Mouse (Mus musculus) hindbrain, embryonic 10.5 days (tissue): ENCODE results near the gene Pex26. TPM values are rescaled to one million over a fixed set of nuclear protein-coding genes. Genes with fewer than 3 reads are reported as not detected.

Source experiments
- DNase-seq: peaks from one replicate; pipeline ENCODE4 v3.0.0-alpha.2; 2017; ENCODE audit warnings: low spot score
- H3K27ac ChIP-seq: fragments of 300-500 bp; sonication (generic); 2 replicates; pipeline ENCODE4 v1.5.1; 2016; ENCODE audit warnings: mild to moderate bottlenecking, moderate library complexity
- H3K27me3 ChIP-seq: fragments of 300-500 bp; sonication (generic); 2 replicates; pipeline ENCODE4 v1.6.1; 2016; ENCODE audit warnings: mild to moderate bottlenecking; ENCODE audit not compliant: poor library complexity, insufficient read depth, severe bottlenecking
- H3K36me3 ChIP-seq: fragments of 300-500 bp; sonication (generic); 2 replicates; pipeline ENCODE4 v1.6.1; 2016; ENCODE audit warnings: mild to moderate bottlenecking, moderate library complexity
- H3K4me1 ChIP-seq: fragments of 300-500 bp; sonication (generic); replicated peaks from 2 replicates; pipeline ENCODE4 v1.6.1; 2016; ENCODE audit warnings: mild to moderate bottlenecking
- H3K4me3 ChIP-seq: fragments of 300-500 bp; sonication (generic); 2 replicates; pipeline ENCODE4 v1.5.1; 2016; ENCODE audit warnings: mild to moderate bottlenecking, moderate library complexity
- H3K9me3 ChIP-seq: fragments of 300-500 bp; sonication (generic); 2 replicates; pipeline ENCODE4 v1.6.1; 2016; ENCODE audit warnings: mild to moderate bottlenecking, moderate library complexity
- WGBS: fragments of 180-500 bp; shearing (Covaris S2); methylation state at CpG from one replicate; pipeline ENCODE4 v1.1.7; 2016; 5-methylcytosine and 5-hydroxymethylcytosine counted together
- polyA plus RNA-seq: library from polyadenylated mRNA; unstranded; fragments of >200 nt; fragmentation: Nextera tagmentation; extraction: Ambion mirVana; gene quantifications from 2 replicates; pipeline ENCODE4 v1.2.1, GENCODE M21; 2016

Pex26 gene
- polyA plus RNA-seq, 1 experiment from 2014 or later, result 10.1 TPM

- 72% methylated on average over 9 of the region's 9 CpGs for WGBS
- Histone ChIP-seq H3K9me3 (no peaks in the 10 kb centered on the region), H3K27ac (no peak overlapping the region), H3K27me3 (no peaks in the 10 kb centered on the region), H3K36me3 (peaks cover 28% of the 10 kb centered on the region), H3K4me3 (no peak overlapping the region), H3K4me1 (peaks cover 16% of the 10 kb centered on the region)
- DNase-seq, result no peak
Observed at GRCm38 (mm10) chr6:121197807-121198365, 14.4 kb downstream of the Pex26 start.

- Histone ChIP-seq H3K4me3 (no peak overlapping the region), H3K4me1 (0 out of 2 replicates have a peak, but pooled peaks cover under 1% of the 10 kb centered on the region), H3K27me3 (no peaks in the 10 kb centered on the region), H3K36me3 (peaks cover 7% of the 10 kb centered on the region; the same call in 1 of the 2 replicates), H3K27ac (no peak overlapping the region), H3K9me3 (no peaks in the 10 kb centered on the region)
- DNase-seq, result no peak
- whole genome bisulfite sequencing, result 85% methylated on average over 4 of the region's 4 CpGs
Observed at GRCm38 (mm10) chr6:121200458-121200857, 17.0 kb downstream of the Pex26 start.

- Histone ChIP-seq H3K4me3 (no peak overlapping the region), H3K9me3 (no peaks in the 10 kb centered on the region), H3K36me3 (peaks cover 1% of the 10 kb centered on the region; the same call in 1 of the 2 replicates), H3K27ac (no peak overlapping the region), H3K27me3 (no peaks in the 10 kb centered on the region), H3K4me1 (no peaks in the 10 kb centered on the region)
- DNase-seq, result no peak
- 78% methylated on average over 5 of the region's 5 CpGs for WGBS
Observed at GRCm38 (mm10) chr6:121202026-121202425, 18.6 kb downstream of the Pex26 start.

GRCm38 (mm10) chr6:121206481-121206880 lies 23.0 kb downstream of the Pex26 start:
- whole genome bisulfite sequencing, result 91% methylated on average over 5 of the region's 5 CpGs

GRCm38 (mm10) chr6:121209584-121209983 lies 26.1 kb downstream of the Pex26 start:
- no peaks in the 10 kb centered on the region for H3K9me3 ChIP-seq
- DNase-seq, result no peak
- H3K27me3 ChIP-seq, result peaks cover 38% of the 10 kb centered on the region
- H3K36me3 ChIP-seq, result no peaks in the 10 kb centered on the region
- peaks cover 19% of the 10 kb centered on the region for H3K4me1 ChIP-seq
- no peak overlapping the region for H3K4me3 ChIP-seq
- WGBS, result 86% methylated on average over 2 of the region's 2 CpGs
- no peak overlapping the region for H3K27ac ChIP-seq

More at GRCm38 (mm10) chr6:121206481-121206880, 23.0 kb downstream of the Pex26 start:
- Histone ChIP-seq H3K4me3 (no peak overlapping the region), H3K27me3 (peaks cover 25% of the 10 kb centered on the region), H3K4me1 (peaks cover 14% of the 10 kb centered on the region), H3K36me3 (no peaks in the 10 kb centered on the region), H3K27ac (no peak overlapping the region), H3K9me3 (no peaks in the 10 kb centered on the region)
- no peak for DNase-seq

GRCm38 (mm10) chr6:121210149-121210925 lies 26.9 kb downstream of the Pex26 start, which contains the start of gene Tuba8:
TSS of gene Tuba8 (plus strand) at chr6:121210696.
- no peaks in the 10 kb centered on the region for H3K36me3 ChIP-seq
- 5% methylated on average over 30 of the region's 30 CpGs for WGBS

GRCm38 (mm10) chr6:121210926-121211289 lies 27.4 kb downstream of the Pex26 start:
- Histone ChIP-seq H3K4me3 (peak overlapping the region; percentile 63), H3K9me3 (no peaks in the 10 kb centered on the region), H3K27ac (peak overlapping the region; percentile 45; the same call in 1 of the 2 replicates), H3K36me3 (no peaks in the 10 kb centered on the region), H3K4me1 (peaks cover 19% of the 10 kb centered on the region), H3K27me3 (peaks cover 41% of the 10 kb centered on the region)
- WGBS, result 2% methylated on average over 12 of the region's 12 CpGs
- no peak for DNase-seq

More at GRCm38 (mm10) chr6:121210149-121210925, 26.9 kb downstream of the Pex26 start, which contains the start of gene Tuba8:
- peak within 1 kb of the TSS; percentile 63 for H3K4me3 ChIP-seq
- peak within 1 kb of the TSS; percentile 45; the same call in 1 of the 2 replicates for H3K27ac ChIP-seq
- H3K27me3 ChIP-seq, result peaks cover 41% of the 10 kb centered on the region
- peaks cover 19% of the 10 kb centered on the region for H3K4me1 ChIP-seq
- DNase-seq, result peak; percentile 53
- no peaks in the 10 kb centered on the region for H3K9me3 ChIP-seq

GRCm38 (mm10) chr6:121211743-121212142 lies 28.3 kb downstream of the Pex26 start:
- 5% methylated on average over 5 of the region's 5 CpGs for WGBS
- peaks cover 19% of the 10 kb centered on the region for H3K4me1 ChIP-seq
- DNase-seq, result no peak
- H3K4me3 ChIP-seq, result peak overlapping the region; percentile 63
- no peak overlapping the region for H3K27ac ChIP-seq
- no peaks in the 10 kb centered on the region for H3K9me3 ChIP-seq
- H3K27me3 ChIP-seq, result peaks cover 41% of the 10 kb centered on the region
- no peaks in the 10 kb centered on the region for H3K36me3 ChIP-seq

GRCm38 (mm10) chr6:121212988-121213387 lies 29.5 kb downstream of the Pex26 start:
- WGBS, result 81% methylated on average over 4 of the region's 4 CpGs
- Histone ChIP-seq H3K27ac (no peak overlapping the region), H3K4me1 (peaks cover 19% of the 10 kb centered on the region), H3K4me3 (no peak overlapping the region), H3K36me3 (no peaks in the 10 kb centered on the region), H3K27me3 (peaks cover 41% of the 10 kb centered on the region), H3K9me3 (no peaks in the 10 kb centered on the region)
- DNase-seq, result no peak

- no peaks in the 10 kb centered on the region for H3K36me3 ChIP-seq
- no peaks in the 10 kb centered on the region for H3K9me3 ChIP-seq
- H3K4me3 ChIP-seq, result no peak overlapping the region
- no peak overlapping the region for H3K27ac ChIP-seq
- H3K4me1 ChIP-seq, result peaks cover 19% of the 10 kb centered on the region
- 91% methylated on average over 5 of the region's 5 CpGs for WGBS
- no peak for DNase-seq
- H3K27me3 ChIP-seq, result peaks cover 39% of the 10 kb centered on the region
Observed at GRCm38 (mm10) chr6:121214221-121214620, 30.8 kb downstream of the Pex26 start.

GRCm38 (mm10) chr6:121214667-121215330 lies 31.3 kb downstream of the Pex26 start:
- no peak for DNase-seq
- Histone ChIP-seq H3K9me3 (no peaks in the 10 kb centered on the region), H3K4me1 (peaks cover 19% of the 10 kb centered on the region), H3K36me3 (no peaks in the 10 kb centered on the region), H3K4me3 (no peak overlapping the region), H3K27ac (no peak overlapping the region), H3K27me3 (peaks cover 33% of the 10 kb centered on the region)
- WGBS, result 90% methylated on average over 8 of the region's 8 CpGs

- peaks cover 16% of the 10 kb centered on the region for H3K4me1 ChIP-seq
- DNase-seq, result no peak
- no peak overlapping the region for H3K4me3 ChIP-seq
- peaks cover 28% of the 10 kb centered on the region for H3K27me3 ChIP-seq
- 81% methylated on average over 5 of the region's 5 CpGs for WGBS
- no peak overlapping the region for H3K27ac ChIP-seq
- no peaks in the 10 kb centered on the region for H3K36me3 ChIP-seq
- H3K9me3 ChIP-seq, result no peaks in the 10 kb centered on the region
Observed at GRCm38 (mm10) chr6:121215336-121215735, 31.9 kb downstream of the Pex26 start.

GRCm38 (mm10) chr6:121215896-121216295 lies 32.4 kb downstream of the Pex26 start:
- H3K27me3 ChIP-seq, result peaks cover 22% of the 10 kb centered on the region
- 84% methylated on average over 6 of the region's 6 CpGs for WGBS
- H3K4me3 ChIP-seq, result no peak overlapping the region

More at GRCm38 (mm10) chr6:121215896-121216295, 32.4 kb downstream of the Pex26 start:
- peaks cover 10% of the 10 kb centered on the region for H3K4me1 ChIP-seq
- no peak overlapping the region for H3K27ac ChIP-seq
- no peaks in the 10 kb centered on the region for H3K9me3 ChIP-seq
- no peaks in the 10 kb centered on the region for H3K36me3 ChIP-seq
- no peak for DNase-seq
